ENCODE assay signal across 19 mouse cellular contexts in genomic region chr16:22001172-22001571, GRCm38 (mm10). TPM values are rescaled to one million over a fixed set of nuclear protein-coding genes. Genes with fewer than 3 reads are reported as not detected.
DNase-seq lines count a peak whose midpoint lies in the region; ATAC-seq and TF ChIP-seq lines count a peak whose summit lies in the region.
"Had no signal": no experiment of that assay in that cellular context is flagged by ENCODE, and none has a peak within 500 bp of the region (broad histone marks: within the 10 kb centered on the region; RNA-seq: fewer than 3 reads in every experiment).

No protein-coding gene starts in this region.

- peak; percentile 39 for TF ChIP-seq CTCF in liver, embryonic 14.5 days (IDR thresholded peaks at IDR 0.05; ENCODE audit: low read depth)
- peak; percentile 74 for TF ChIP-seq CTCF in ES-Bruce4 (IDR thresholded peaks at IDR 0.05; ENCODE audit: low read depth, low read length)
- TF ChIP-seq CTCF in cortical plate, adult 2 months (IDR thresholded peaks at IDR 0.05; ENCODE audit: extremely low read depth, insufficient read depth, low read length): 0 out of 2 replicates have a peak, but pooled peaks have one; percentile 13

- DNase-seq in liver, embryonic 14.5 days (ENCODE audit: low read depth in 3 of 3, low spot score in 3 of 3): no peak
- no peak for DNase-seq in liver
- no peak for DNase-seq in forebrain, embryonic 11.5 days (ENCODE audit: low spot score)
- DNase-seq in cerebellum, postnatal 36 days: no peak
- DNase-seq: cerebellum, adult 18-20 months; heart, postnatal 10 days; lung, postnatal 10 days; retina, postnatal 1 day; spleen, adult 18-20 months had no signal

- WGBS in liver, embryonic 14.5 days (ENCODE audit: insufficient replicate concordance): 52% methylated on average over 4 of the region's 4 CpGs
- WGBS in stomach, embryonic 15.5 days: 70% methylated on average over 4 of the region's 4 CpGs
- 70% methylated on average over 4 of the region's 4 CpGs for WGBS in forebrain, embryonic 11.5 days

- H3K27ac ChIP-seq in liver, embryonic 14.5 days: no peak overlapping the region
- peak overlapping the region; percentile 37 for H3K27ac ChIP-seq in ES-Bruce4 (ENCODE audit: insufficient read depth, low read length)
- H3K27ac ChIP-seq in cortical plate, adult 2 months (ENCODE audit: insufficient read depth, low read length): no peak overlapping the region
- peak overlapping the region; percentile 75 for H3K27ac ChIP-seq in stomach, embryonic 15.5 days
- no peak overlapping the region for H3K27ac ChIP-seq in forebrain, embryonic 11.5 days (ENCODE audit: low read depth, low read length)
- H3K27ac ChIP-seq: embryonic facial prominence, embryonic 15.5 days; forebrain, embryonic 15.5 days; hindbrain, embryonic 14.5 days; left cerebral cortex, adult 2 months; limb, embryonic 12.5 days; midbrain, embryonic 10.5 days had no signal

- no peak overlapping the region for H3K4me2 ChIP-seq in liver, embryonic 14.5 days (ENCODE audit: low read depth)
- H3K4me2 ChIP-seq in stomach, embryonic 15.5 days: no peak overlapping the region
- no peak overlapping the region for H3K4me2 ChIP-seq in forebrain, embryonic 11.5 days (ENCODE audit: low read depth, low read length, severe bottlenecking)
- H3K4me2 ChIP-seq: embryonic facial prominence, embryonic 15.5 days; forebrain, embryonic 15.5 days; hindbrain, embryonic 14.5 days; limb, embryonic 12.5 days had no signal

- no peaks in the 10 kb centered on the region for H3K36me3 ChIP-seq in liver, embryonic 14.5 days (replicated peaks; ENCODE audit: control insufficient read depth, insufficient read depth, low read depth)
- H3K36me3 ChIP-seq in ES-Bruce4 (ENCODE audit: control insufficient read depth, insufficient read depth, low read length, poor library complexity, severe bottlenecking): no peaks in the 10 kb centered on the region
- no peaks in the 10 kb centered on the region for H3K36me3 ChIP-seq in stomach, embryonic 15.5 days
- H3K36me3 ChIP-seq in forebrain, embryonic 11.5 days (ENCODE audit: control insufficient read depth, insufficient read depth, low read length): no peaks in the 10 kb centered on the region
- H3K36me3 ChIP-seq: embryonic facial prominence, embryonic 15.5 days; forebrain, embryonic 15.5 days; limb, embryonic 12.5 days; midbrain, embryonic 10.5 days had no signal

- ATAC-seq in liver, embryonic 14.5 days (ENCODE audit: insufficient read depth): no peak
- no peak for ATAC-seq in stomach, embryonic 15.5 days (ENCODE audit: insufficient read depth, low FRiP score, low read depth)
- no peak for ATAC-seq in forebrain, embryonic 11.5 days (replicated peaks; ENCODE audit: low FRiP score)
- ATAC-seq: CD4-positive, CD25-positive, alpha-beta regulatory T cell, adult 4 months; forebrain, embryonic 15.5 days had no signal

- H3K9ac ChIP-seq in liver, embryonic 14.5 days (replicated peaks): no peak overlapping the region
- H3K9ac ChIP-seq in ES-Bruce4 (ENCODE audit: low read depth, poor library complexity, severe bottlenecking): no peak overlapping the region
- no peak overlapping the region for H3K9ac ChIP-seq in stomach, embryonic 15.5 days
- H3K9ac ChIP-seq in forebrain, embryonic 11.5 days (ENCODE audit: low read length): no peak overlapping the region
- H3K9ac ChIP-seq: embryonic facial prominence, embryonic 15.5 days; forebrain, embryonic 15.5 days; hindbrain, embryonic 14.5 days; limb, embryonic 12.5 days had no signal

- no peak overlapping the region for H3K4me3 ChIP-seq in liver, embryonic 14.5 days (ENCODE audit: insufficient read depth in 1 of 2, low read depth in 2 of 2, low read length in 2 of 2)
- H3K4me3 ChIP-seq in ES-Bruce4 (ENCODE audit: low read depth, low read length): no peak overlapping the region
- H3K4me3 ChIP-seq in cortical plate, adult 2 months (ENCODE audit: insufficient read depth, low read length): no peak overlapping the region
- H3K4me3 ChIP-seq in stomach, embryonic 15.5 days (replicated peaks): no peak overlapping the region
- no peak overlapping the region for H3K4me3 ChIP-seq in forebrain, embryonic 11.5 days (ENCODE audit: low read depth, low read length)
- H3K4me3 ChIP-seq: embryonic facial prominence, embryonic 15.5 days; forebrain, embryonic 15.5 days; left cerebral cortex, adult 2 months; limb, embryonic 12.5 days; midbrain, embryonic 10.5 days had no signal

- H3K9me3 ChIP-seq in liver, embryonic 14.5 days (ENCODE audit: control insufficient read depth, low read length): no peaks in the 10 kb centered on the region
- H3K9me3 ChIP-seq in ES-Bruce4 (replicated peaks; ENCODE audit: control insufficient read depth, insufficient read depth, low read length, poor library complexity, severe bottlenecking): no peaks in the 10 kb centered on the region
- H3K9me3 ChIP-seq in stomach, embryonic 15.5 days: no peaks in the 10 kb centered on the region
- H3K9me3 ChIP-seq in forebrain, embryonic 11.5 days (ENCODE audit: control insufficient read depth, low read length): no peaks in the 10 kb centered on the region
- H3K9me3 ChIP-seq: embryonic facial prominence, embryonic 15.5 days; forebrain, embryonic 15.5 days; limb, embryonic 12.5 days; midbrain, embryonic 10.5 days had no signal

- no peak for TF ChIP-seq POLR2A in ES-Bruce4 (IDR thresholded peaks at IDR 0.05; ENCODE audit: insufficient read depth, low read length)
- no peak for TF ChIP-seq POLR2A in cortical plate, adult 2 months (IDR thresholded peaks at IDR 0.05; ENCODE audit: extremely low read depth, insufficient read depth, low read length)

- no peaks in the 10 kb centered on the region; the same call in 1 of the 2 replicates for H3K27me3 ChIP-seq in liver, embryonic 14.5 days (ENCODE audit: control insufficient read depth, insufficient read depth, low read length)
- no peaks in the 10 kb centered on the region for H3K27me3 ChIP-seq in ES-Bruce4 (ENCODE audit: control insufficient read depth, insufficient read depth, low read length, poor library complexity, severe bottlenecking)
- no peaks in the 10 kb centered on the region for H3K27me3 ChIP-seq in stomach, embryonic 15.5 days (replicated peaks)
- peaks cover 2% of the 10 kb centered on the region; the same call in 1 of the 2 replicates for H3K27me3 ChIP-seq in forebrain, embryonic 11.5 days (ENCODE audit: control insufficient read depth, insufficient read depth, low read length)
- H3K27me3 ChIP-seq: embryonic facial prominence, embryonic 15.5 days; forebrain, embryonic 15.5 days had no signal

- H3K4me1 ChIP-seq in liver, embryonic 14.5 days (replicated peaks; ENCODE audit: control insufficient read depth in 2 of 2, insufficient read depth in 2 of 2, low read length in 1 of 2): peaks cover 21 to 22% of the 10 kb centered on the region in 2 experiments
- peaks cover 7% of the 10 kb centered on the region for H3K4me1 ChIP-seq in ES-Bruce4 (ENCODE audit: control insufficient read depth, insufficient read depth, low read length)
- H3K4me1 ChIP-seq in cortical plate, adult 2 months (ENCODE audit: control insufficient read depth, insufficient read depth, low read length): no peaks in the 10 kb centered on the region; the same call in 1 of the 2 replicates
- no peaks in the 10 kb centered on the region; the same call in 1 of the 2 replicates for H3K4me1 ChIP-seq in stomach, embryonic 15.5 days
- H3K4me1 ChIP-seq in forebrain, embryonic 11.5 days (replicated peaks; ENCODE audit: control insufficient read depth, insufficient read depth, low read length): no peaks in the 10 kb centered on the region
- H3K4me1 ChIP-seq: embryonic facial prominence, embryonic 15.5 days; forebrain, embryonic 15.5 days; limb, embryonic 12.5 days; midbrain, embryonic 10.5 days had no signal

- no peak for TF ChIP-seq EP300 in liver, embryonic 14.5 days (IDR thresholded peaks at IDR 0.05; ENCODE audit: low read depth)
- no peak for TF ChIP-seq EP300 in ES-Bruce4 (IDR thresholded peaks at IDR 0.05; ENCODE audit: insufficient read depth, low read depth, low read length)

RNA-seq across cellular contexts. Expression of gene Liph, which starts 5.7 kb away (rescaled TPM):
- 0.36 and 0.56 TPM in 2 replicates for polyA plus RNA-seq in liver, embryonic 14.5 days (2012; rRNA removed)
- polyA plus RNA-seq in liver, embryonic 14.5 days (2014; fragmentation: Nextera tagmentation; extraction: Ambion mirVana): 0.80 and 0.88 TPM in 2 replicates
- 7.9 and 11.2 TPM in 2 replicates for polyA plus RNA-seq in ES-Bruce4 (2011; ENCODE audit: insufficient read depth, insufficient read length, low read depth, missing spikeins)
- polyA plus RNA-seq in cortical plate, adult 2 months (2012; rRNA removed): 0.33 and 0.78 TPM in 2 replicates
- polyA plus RNA-seq in stomach, embryonic 15.5 days (2015; fragmentation: Nextera tagmentation; extraction: Ambion mirVana): 15.9 and 21.4 TPM in 2 replicates
- 0.16 and 0.39 TPM in 2 replicates for polyA plus RNA-seq in forebrain, embryonic 11.5 days (2014; fragmentation: Nextera tagmentation; extraction: Ambion mirVana)

RNA-seq across cellular contexts. Expression of gene Senp2, which starts 8.1 kb away (rescaled TPM):
- polyA plus RNA-seq in liver, embryonic 14.5 days (2012; rRNA removed): 11.0 and 20.0 TPM in 2 replicates
- 37.2 and 40.4 TPM in 2 replicates for polyA plus RNA-seq in liver, embryonic 14.5 days (2014; fragmentation: Nextera tagmentation; extraction: Ambion mirVana)
- 79.8 and 87.9 TPM in 2 replicates for polyA plus RNA-seq in ES-Bruce4 (2011; ENCODE audit: insufficient read depth, insufficient read length, low read depth, missing spikeins)
- 61.0 and 63.8 TPM in 2 replicates for polyA plus RNA-seq in cortical plate, adult 2 months (2012; rRNA removed)
- 42.4 and 42.9 TPM in 2 replicates for polyA plus RNA-seq in stomach, embryonic 15.5 days (2015; fragmentation: Nextera tagmentation; extraction: Ambion mirVana)
- polyA plus RNA-seq in forebrain, embryonic 11.5 days (2014; fragmentation: Nextera tagmentation; extraction: Ambion mirVana): 65.8 and 75.7 TPM in 2 replicates

RNA-seq across cellular contexts. Expression of gene Tmem41a, which starts 53.8 kb away (rescaled TPM):
- 11.7 and 13.0 TPM in 2 replicates for polyA plus RNA-seq in liver, embryonic 14.5 days (2012; rRNA removed)
- 22.0 and 24.5 TPM in 2 replicates for polyA plus RNA-seq in liver, embryonic 14.5 days (2014; fragmentation: Nextera tagmentation; extraction: Ambion mirVana)
- polyA plus RNA-seq in ES-Bruce4 (2011; ENCODE audit: insufficient read depth, insufficient read length, low read depth, missing spikeins): 10.8 and 14.3 TPM in 2 replicates
- 26.1 TPM in 2 replicates for polyA plus RNA-seq in cortical plate, adult 2 months (2012; rRNA removed)
- polyA plus RNA-seq in stomach, embryonic 15.5 days (2015; fragmentation: Nextera tagmentation; extraction: Ambion mirVana): 40.6 and 42.0 TPM in 2 replicates
- 28.5 and 31.9 TPM in 2 replicates for polyA plus RNA-seq in forebrain, embryonic 11.5 days (2014; fragmentation: Nextera tagmentation; extraction: Ambion mirVana)

Comparison
In these comparisons a context has a peak if more than half of its experiments do, and no peak if none do; other contexts are left out.
1. H3K27ac ChIP-seq: peak in ES-Bruce4 (single experiment) and stomach, embryonic 15.5 days (single experiment); none in liver, embryonic 14.5 days (single experiment), cortical plate, adult 2 months (single experiment) and forebrain, embryonic 11.5 days (single experiment).
2. CTCF ChIP-seq: peak in every context shown above with its lines; median percentile 74 in ES-Bruce4; 39 in liver, embryonic 14.5 days; 13 in cortical plate, adult 2 months.